Mouse (Mus musculus) embryonic facial prominence, embryonic 14.5 days (tissue): Measurements from ENCODE around the gene Ifrd1. TPM values are rescaled to one million over a fixed set of nuclear protein-coding genes. Genes with fewer than 3 reads are reported as not detected.

ENCODE experiments used
- ATAC-seq: fragments of 200-750 bp; cut with Nextera tagmentation; 2 replicates; pipeline ENCODE4 v1.8.0; 2017; ENCODE audit warnings: low read depth, moderate number of reproducible peaks, moderate TSS enrichment
- DNase-seq: peaks from one replicate; pipeline ENCODE4 v3.0.0-alpha.2; 2015; ENCODE audit warnings: low spot score
- H3K27ac ChIP-seq: fragments of 300-500 bp; sonication (generic); replicated peaks from 2 replicates; pipeline ENCODE4 v1.5.1; 2014; ENCODE audit warnings: low read depth, mild to moderate bottlenecking, low read length, moderate library complexity
- H3K27me3 ChIP-seq: fragments of 300-500 bp; sonication (generic); replicated peaks from 2 replicates; pipeline ENCODE4 v1.6.1; 2014; ENCODE audit warnings: low read length; ENCODE audit not compliant: control insufficient read depth, insufficient read depth
- H3K36me3 ChIP-seq: fragments of 300-500 bp; sonication (generic); 2 replicates; pipeline ENCODE4 v1.6.1; 2014; ENCODE audit warnings: low read length, mixed read lengths; ENCODE audit not compliant: control insufficient read depth, insufficient read depth
- H3K4me1 ChIP-seq: fragments of 300-500 bp; sonication (generic); 2 replicates; pipeline ENCODE4 v1.6.1; 2014; ENCODE audit warnings: antibody characterized with exemption, low read length; ENCODE audit not compliant: control insufficient read depth, insufficient read depth
- H3K4me2 ChIP-seq: fragments of 300-500 bp; sonication (generic); 2 replicates; pipeline ENCODE4 v1.6.1; 2014; ENCODE audit warnings: low read depth, mild to moderate bottlenecking, low read length, moderate library complexity, mixed read lengths
- H3K4me3 ChIP-seq: fragments of 300-500 bp; sonication (generic); 2 replicates; pipeline ENCODE4 v1.5.1; 2014; ENCODE audit warnings: low read depth, mild to moderate bottlenecking, low read length
- H3K9ac ChIP-seq: fragments of 300-500 bp; sonication (generic); 2 replicates; pipeline ENCODE4 v1.6.1; 2014; ENCODE audit warnings: low read depth, mild to moderate bottlenecking, low read length, moderate library complexity, mixed read lengths
- H3K9me3 ChIP-seq: fragments of 300-500 bp; sonication (generic); 2 replicates; pipeline ENCODE4 v1.6.1; 2016; ENCODE audit warnings: low read length; ENCODE audit not compliant: control insufficient read depth
- WGBS: fragments of 180-500 bp; shearing (Covaris S2); extraction: QIAGEN DNeasy Blood & Tissue Kit; methylation state at CpG from one replicate; pipeline ENCODE4 v1.1.7; 2014; 5-methylcytosine and 5-hydroxymethylcytosine counted together
- polyA plus RNA-seq: library from polyadenylated mRNA; unstranded; fragments of >200 nt; fragmentation: Nextera tagmentation; extraction: Ambion mirVana; gene quantifications from 2 replicates; pipeline ENCODE4 v1.2.1, GENCODE M21; 2014

The Ifrd1 gene
- polyA plus RNA-seq, 1 experiment from 2014 or later = 127 TPM

- H3K36me3 ChIP-seq = peaks cover 36% of the 10 kb centered on the region
- H3K27ac ChIP-seq = no peak overlapping the region
- no peak overlapping the region for H3K4me2 ChIP-seq
- no peaks in the 10 kb centered on the region for H3K27me3 ChIP-seq
- no peak for ATAC-seq
- DNase-seq = no peak
- 73% methylated on average over 2 of the region's 2 CpGs for WGBS
- H3K9ac ChIP-seq = no peak overlapping the region
- peaks cover 21% of the 10 kb centered on the region for H3K4me1 ChIP-seq
- H3K4me3 ChIP-seq = no peak overlapping the region
- no peaks in the 10 kb centered on the region for H3K9me3 ChIP-seq
Measured at GRCm38 (mm10) chr12:40218430-40218945, 29.8 kb downstream of the Ifrd1 start.

DNA sequence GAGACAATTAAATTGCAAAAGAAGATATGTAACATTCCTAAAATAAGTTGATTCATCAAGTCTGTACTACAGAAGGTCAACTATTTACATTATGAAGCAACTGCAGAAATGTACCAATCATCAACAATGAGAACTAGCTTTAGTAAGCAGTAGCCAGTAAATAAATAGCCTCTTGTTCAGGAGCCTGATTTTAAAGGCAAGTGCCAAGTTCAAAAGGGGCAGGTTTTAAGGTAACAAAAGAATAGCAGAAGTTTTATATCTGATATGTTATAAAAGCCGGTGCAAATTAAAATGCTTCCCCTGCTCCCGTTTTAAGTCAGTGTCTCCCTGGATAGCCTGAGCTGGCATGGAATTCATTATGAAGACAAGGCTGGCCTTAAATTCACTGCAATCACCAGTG, 30.5 kb downstream of the Ifrd1 start:
- no peak overlapping the region for H3K4me2 ChIP-seq
- DNase-seq (no peak), ATAC-seq (no peak)
- no peaks in the 10 kb centered on the region for H3K27me3 ChIP-seq
- 0 out of 2 replicates have a peak, but pooled peaks cover 2% of the 10 kb centered on the region for H3K9me3 ChIP-seq
- H3K4me3 ChIP-seq = no peak overlapping the region
- peaks cover 20% of the 10 kb centered on the region for H3K4me1 ChIP-seq
- peaks cover 43% of the 10 kb centered on the region for H3K36me3 ChIP-seq
- no peak overlapping the region for H3K27ac ChIP-seq
- WGBS = 78% methylated on average over 2 of the region's 2 CpGs
- no peak overlapping the region for H3K9ac ChIP-seq

DNA sequence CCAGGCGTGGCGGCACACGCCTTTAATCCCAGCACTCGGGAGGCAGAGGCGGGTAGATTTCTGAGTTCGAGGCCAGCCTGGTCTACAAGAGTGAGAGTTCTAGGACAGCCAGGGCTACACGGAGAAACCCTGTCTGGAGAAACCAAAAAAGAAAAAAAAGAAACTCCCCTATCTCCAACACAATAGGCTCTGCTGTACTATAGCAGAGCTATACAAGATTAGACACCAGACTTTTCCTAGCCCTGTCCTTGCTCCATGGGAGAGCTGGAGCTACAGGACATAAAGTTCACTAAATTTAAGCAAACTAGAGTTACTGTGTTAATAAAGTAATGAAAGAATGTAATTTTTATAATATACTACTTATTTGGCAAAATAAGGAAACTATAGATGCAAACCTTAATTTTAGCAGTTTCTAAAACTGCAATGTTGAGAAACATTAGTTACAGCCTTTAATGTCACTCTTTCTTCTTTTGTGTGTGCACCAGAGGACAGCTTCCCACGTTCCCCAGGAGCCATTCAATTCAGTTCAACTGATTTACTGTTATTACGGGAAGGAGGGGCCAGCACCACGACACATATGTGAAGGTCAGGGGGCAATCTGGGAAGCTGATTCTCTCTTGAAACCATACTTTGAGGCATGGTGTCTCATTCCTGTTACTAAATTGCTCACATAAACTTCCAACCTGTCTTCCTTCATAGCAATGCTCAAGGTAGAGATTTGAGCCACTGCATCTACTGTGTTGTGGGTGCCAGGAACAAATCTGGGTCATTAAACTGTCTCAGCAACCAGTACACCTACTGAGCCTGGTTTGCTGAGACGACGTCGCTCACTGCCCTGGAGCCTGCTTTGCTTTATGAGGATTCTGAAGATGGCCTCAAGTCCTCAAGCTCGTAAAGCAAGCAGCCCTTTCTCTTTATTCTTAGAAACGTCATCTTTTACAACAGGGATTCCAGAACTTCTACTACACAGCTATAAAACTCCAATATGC, 33.1 kb downstream of the Ifrd1 start:
- no peaks in the 10 kb centered on the region for H3K27me3 ChIP-seq
- WGBS = 95% methylated on average over 15 of the region's 15 CpGs

GRCm38 (mm10) chr12:40209049-40209448, 39.3 kb downstream of the Ifrd1 start:
- Histone ChIP-seq H3K4me1 (no peaks in the 10 kb centered on the region), H3K4me2 (no peak overlapping the region), H3K27ac (no peak overlapping the region), H3K9ac (no peak overlapping the region), H3K27me3 (no peaks in the 10 kb centered on the region), H3K9me3 (0 out of 2 replicates have a peak, but pooled peaks cover 5% of the 10 kb centered on the region), H3K4me3 (no peak overlapping the region), H3K36me3 (peaks cover 83% of the 10 kb centered on the region)
- no peak for DNase-seq
- WGBS = 88% methylated on average over 3 of the region's 3 CpGs
- no peak; the same call in 1 of the 2 replicates for ATAC-seq

More for the DNA sequence above, 33.1 kb downstream of the Ifrd1 start:
- ATAC-seq (no peak), DNase-seq (no peak)
- H3K36me3 ChIP-seq = peaks cover 66% of the 10 kb centered on the region
- H3K4me2 ChIP-seq = no peak overlapping the region
- H3K4me3 ChIP-seq = no peak overlapping the region
- no peak overlapping the region for H3K9ac ChIP-seq
- no peak overlapping the region for H3K27ac ChIP-seq
- peaks cover 6% of the 10 kb centered on the region for H3K4me1 ChIP-seq
- 0 out of 2 replicates have a peak, but pooled peaks cover 5% of the 10 kb centered on the region for H3K9me3 ChIP-seq

DNA sequence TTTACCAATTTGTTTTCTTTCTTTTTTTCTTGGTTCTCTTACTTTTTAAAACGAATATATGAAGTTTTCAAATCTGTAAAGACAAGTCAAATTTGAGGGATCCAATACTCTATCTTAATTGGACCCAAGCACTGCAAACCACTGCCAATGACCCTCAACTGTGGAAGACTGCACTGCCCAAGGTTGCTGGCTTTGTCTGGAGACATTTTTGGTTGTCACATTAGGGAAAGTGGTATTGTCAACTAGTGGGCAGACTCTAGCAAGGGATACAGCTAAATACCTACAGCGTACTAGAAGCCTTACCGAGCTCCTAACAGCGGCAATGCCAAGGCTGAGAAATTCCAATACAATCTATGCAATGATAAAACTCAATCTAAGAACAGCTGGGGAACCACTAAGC, 40.4 kb downstream of the Ifrd1 start:
- H3K27ac ChIP-seq = no peak overlapping the region
- peaks cover 83% of the 10 kb centered on the region for H3K36me3 ChIP-seq
- DNase-seq (no peak), ATAC-seq (no peak)
- H3K4me3 ChIP-seq = no peak overlapping the region
- no peak overlapping the region for H3K9ac ChIP-seq
- H3K4me2 ChIP-seq = no peak overlapping the region
- H3K4me1 ChIP-seq = no peaks in the 10 kb centered on the region
- H3K27me3 ChIP-seq = no peaks in the 10 kb centered on the region
- 0 out of 2 replicates have a peak, but pooled peaks cover 5% of the 10 kb centered on the region for H3K9me3 ChIP-seq
- WGBS = 94% methylated on average over 4 of the region's 4 CpGs

DNA sequence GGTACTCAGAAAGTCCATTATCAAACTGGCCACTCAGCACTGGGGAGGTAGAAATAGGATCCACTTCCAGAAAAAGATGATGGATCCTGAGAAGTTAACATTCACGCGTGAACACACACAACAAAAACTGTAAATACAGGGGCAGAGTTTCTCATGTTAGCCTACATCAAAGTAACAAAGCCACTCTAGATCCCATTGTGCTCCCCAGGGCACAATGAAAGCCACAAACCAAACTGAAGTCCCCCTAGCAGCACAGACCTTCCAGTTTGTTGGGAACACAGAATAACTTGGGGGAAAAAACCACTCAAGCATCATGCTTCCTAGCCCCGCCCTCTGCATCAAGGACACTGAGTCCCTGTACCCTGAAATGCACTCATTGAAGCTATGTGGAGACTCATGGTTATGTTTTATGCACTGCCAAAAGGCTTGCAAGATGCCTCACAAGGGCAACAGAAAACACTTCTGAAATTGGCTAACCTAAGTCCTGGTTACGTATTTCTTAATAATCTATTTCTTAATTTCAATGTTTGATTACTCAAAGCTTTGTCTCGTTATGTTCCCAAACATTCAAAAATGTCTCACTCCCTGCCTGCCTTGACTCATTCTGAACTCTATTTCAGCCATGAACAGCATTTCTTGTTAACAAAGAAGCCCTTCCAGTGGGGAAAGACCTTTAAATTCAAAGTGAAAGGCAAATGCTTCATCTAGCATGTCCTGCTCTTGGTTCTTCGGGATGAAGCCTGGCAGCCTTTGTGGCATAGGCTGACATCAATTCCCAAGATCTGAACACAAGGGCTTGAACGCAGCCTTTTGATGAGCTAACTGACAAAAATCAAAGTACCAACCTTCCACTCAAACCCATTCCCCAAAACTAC, 45.9 kb downstream of the Ifrd1 start:
- no peaks in the 10 kb centered on the region for H3K9me3 ChIP-seq
- H3K9ac ChIP-seq = no peak overlapping the region
- H3K36me3 ChIP-seq = peaks cover 59% of the 10 kb centered on the region
- no peak overlapping the region for H3K4me2 ChIP-seq
- DNase-seq = no peak
- no peak overlapping the region for H3K27ac ChIP-seq
- no peaks in the 10 kb centered on the region for H3K27me3 ChIP-seq
- no peaks in the 10 kb centered on the region for H3K4me1 ChIP-seq
- H3K4me3 ChIP-seq = no peak overlapping the region
- ATAC-seq = no peak
- 89% methylated on average over 7 of the region's 7 CpGs for WGBS

DNA sequence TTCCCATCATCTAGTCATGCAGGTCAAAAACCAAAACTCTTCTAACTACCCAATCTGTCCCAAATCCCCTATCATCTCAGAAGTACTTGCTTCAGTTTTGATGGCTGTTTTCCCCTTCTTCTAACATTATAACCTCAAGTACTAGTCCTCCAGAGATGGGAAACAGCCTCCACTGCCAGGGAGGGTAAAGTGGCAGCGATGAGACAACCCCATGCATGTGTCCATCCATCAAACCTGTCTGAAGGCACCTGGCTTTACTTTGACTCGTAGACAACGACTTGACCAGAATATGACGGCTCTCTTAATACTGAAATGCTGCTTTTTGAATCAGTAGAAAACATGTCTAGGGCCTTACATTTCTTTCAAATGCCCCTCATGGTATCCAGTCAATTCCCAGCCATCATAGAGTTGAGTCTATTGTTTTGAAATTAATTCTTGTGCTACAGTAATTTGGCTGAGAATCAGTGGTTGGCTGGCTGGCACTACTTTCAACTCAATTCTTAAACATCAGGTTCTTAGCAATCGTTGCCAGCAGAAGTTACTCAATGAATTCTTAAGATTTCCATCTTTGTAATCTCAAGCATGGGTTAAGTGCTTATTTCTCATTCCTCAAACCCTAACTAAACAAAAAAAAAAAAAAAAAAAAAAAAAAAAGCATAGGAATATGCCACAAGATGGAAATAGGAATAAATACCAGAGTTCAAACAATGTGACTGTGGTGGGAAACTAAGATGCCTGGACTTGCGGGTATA, 47.6 kb downstream of the Ifrd1 start:
- H3K9ac ChIP-seq = no peak overlapping the region
- peaks cover 42% of the 10 kb centered on the region for H3K36me3 ChIP-seq
- no peaks in the 10 kb centered on the region for H3K4me1 ChIP-seq
- no peak overlapping the region for H3K4me3 ChIP-seq
- H3K9me3 ChIP-seq = no peaks in the 10 kb centered on the region
- DNase-seq (no peak), ATAC-seq (no peak)
- no peak overlapping the region for H3K4me2 ChIP-seq
- H3K27ac ChIP-seq = no peak overlapping the region
- WGBS = 91% methylated on average over 6 of the region's 6 CpGs
- no peaks in the 10 kb centered on the region for H3K27me3 ChIP-seq
